Mouse (Mus musculus) liver, postnatal 0 days (tissue): ENCODE results near the gene Ctsw.

ENCODE experiments used
- CTCF ChIP-seq: sonication (generic); IDR thresholded peaks from 2 replicates; pipeline ENCODE4 v1.5.1; 2016; ENCODE audit warnings: antibody characterized with exemption, low read depth
- EP300 ChIP-seq: IDR thresholded peaks from 2 replicates; pipeline ENCODE4 v1.6.1; 2016; ENCODE audit warnings: antibody characterized with exemption, low read depth, mild to moderate bottlenecking

GRCm38 (mm10) chr19:5433951-5434350 is 34.4 kb downstream of the Ctsw start:
- TF ChIP-seq CTCF (no peak), EP300 (no peak)
